Mouse (Mus musculus): Measurements from ENCODE around the gene Rell1.

Gene Rell1

DNA sequence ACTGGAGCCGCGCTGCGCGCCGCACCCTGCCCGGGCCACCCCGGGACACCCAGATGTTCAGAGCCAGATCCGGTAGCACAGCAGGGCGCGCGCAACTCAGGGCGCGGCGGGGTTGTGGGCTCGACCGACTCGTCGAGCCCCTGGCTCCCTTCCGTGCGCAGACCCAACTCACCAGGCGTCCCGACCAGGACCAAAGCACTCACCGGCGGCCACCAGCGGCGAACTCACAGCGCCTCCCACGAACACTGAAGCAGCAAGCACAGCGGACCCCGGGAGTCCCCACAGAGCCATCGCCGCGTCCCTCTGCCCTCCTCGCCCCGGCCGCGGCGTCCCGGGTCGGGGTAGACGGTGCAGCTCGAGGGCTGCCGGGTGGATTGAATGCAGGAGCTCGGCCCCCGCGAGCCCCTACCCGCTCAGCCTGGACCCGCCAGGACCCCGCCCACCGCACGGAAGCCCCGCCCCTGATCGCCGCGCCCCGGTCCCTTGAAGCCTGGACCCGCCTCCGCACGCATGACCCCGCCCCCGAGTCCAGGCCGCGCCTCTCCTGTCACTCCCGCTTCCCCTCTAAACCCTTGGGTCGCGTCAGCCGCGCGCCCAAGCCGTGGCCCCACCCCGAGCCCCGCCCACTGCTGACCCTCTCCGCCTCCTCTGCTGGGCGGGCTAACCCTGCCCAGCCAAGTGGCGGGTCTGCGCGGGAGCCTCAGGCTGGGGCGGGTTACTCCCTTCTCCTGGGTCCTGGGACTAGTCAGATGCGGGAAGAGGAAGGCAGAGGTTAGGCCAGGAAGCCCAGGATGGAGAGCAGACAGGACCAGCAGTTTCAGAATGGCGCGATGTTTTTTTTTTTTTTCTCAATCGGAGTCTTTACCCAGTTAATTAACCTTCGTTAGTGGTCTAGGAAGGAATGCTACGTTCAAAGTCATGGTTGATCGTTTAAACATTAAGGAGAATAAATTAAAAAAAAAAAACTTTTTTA is at the start of gene Rell1:
TSS of gene Rell1 (minus strand) at position 455 of the 973 bp plus-strand sequence.
- DNase-seq (ENCODE audit: low spot score) = peak; percentile 98

DNA sequence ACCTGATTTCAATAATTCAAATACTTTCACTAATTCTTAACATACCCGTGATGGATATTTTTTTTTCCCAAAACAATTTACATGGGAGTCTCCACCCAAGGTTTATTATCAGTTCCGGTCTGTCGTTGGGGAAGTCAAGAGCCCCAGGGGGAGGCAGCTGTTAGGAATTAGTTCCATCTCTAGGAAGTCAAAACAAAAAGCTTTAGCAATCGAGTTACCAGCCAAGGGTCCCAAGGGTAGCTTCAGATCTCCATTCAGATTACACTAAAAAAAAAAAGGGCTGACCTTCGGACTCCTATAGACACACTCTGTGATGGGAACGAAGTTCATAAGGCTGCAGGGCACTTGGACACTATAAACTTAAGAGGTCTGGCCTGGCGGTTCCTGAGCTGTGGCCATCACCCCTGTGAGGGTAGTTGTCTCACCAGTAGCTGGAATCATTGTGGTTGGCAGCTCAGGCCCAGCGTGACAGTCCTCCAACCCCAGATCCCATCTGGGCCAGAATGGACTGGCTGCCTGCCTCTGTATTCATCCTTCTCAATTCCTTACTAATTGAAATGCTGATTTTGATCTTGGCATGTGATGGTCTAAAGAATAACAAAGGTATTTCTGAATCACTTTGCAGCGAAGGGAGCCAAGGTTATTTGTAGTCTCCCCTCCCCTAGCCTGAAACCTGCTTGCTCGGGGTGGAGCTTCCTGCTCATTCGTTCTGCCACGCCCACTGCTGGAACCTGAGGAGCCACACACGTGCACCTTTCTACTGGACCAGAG is 44.1 kb upstream of the Rell1 start:
- no peak for DNase-seq (ENCODE audit: low spot score)

DNA sequence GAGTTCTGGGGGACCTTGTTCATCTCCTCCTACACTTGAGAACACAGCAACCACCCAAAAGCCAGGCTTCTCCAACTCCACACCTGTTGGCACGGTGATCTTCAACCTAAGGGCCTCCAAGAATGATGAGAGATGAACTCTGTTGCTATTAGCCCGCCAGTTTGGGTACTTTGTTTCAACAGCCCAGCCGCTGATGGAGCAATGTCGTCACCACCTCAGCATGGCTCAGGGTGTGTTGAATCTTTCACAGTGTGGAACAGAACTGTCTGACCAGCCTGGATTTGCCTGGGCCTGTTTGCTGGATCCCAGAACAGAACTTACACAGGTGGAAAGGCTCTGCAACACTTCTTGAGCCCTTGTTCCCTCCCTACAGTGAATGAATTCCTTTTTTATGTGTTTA is 37.9 kb upstream of the Rell1 start:
- peak; percentile 14 for DNase-seq (ENCODE audit: low spot score)

DNA sequence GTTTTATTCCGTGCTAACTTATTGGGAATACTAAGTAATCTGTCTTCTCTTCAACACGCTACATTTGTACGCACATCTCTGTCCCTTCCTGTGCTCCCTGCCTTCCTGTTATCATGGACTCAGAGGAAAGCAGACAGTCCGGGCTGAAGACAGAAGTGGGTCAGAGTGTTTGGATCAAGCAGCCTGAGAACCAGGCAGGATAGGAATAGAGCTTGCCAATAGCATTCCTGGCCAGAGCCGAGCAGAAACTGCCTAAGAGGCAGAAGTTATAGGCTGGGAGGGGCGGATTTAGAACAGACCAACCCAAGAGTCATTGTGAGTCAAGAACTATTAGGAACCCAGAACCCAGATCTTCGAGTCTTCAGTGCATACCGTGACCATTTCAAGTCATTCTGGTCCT is 34.6 kb upstream of the Rell1 start:
- no peak for DNase-seq (ENCODE audit: low spot score)

DNA sequence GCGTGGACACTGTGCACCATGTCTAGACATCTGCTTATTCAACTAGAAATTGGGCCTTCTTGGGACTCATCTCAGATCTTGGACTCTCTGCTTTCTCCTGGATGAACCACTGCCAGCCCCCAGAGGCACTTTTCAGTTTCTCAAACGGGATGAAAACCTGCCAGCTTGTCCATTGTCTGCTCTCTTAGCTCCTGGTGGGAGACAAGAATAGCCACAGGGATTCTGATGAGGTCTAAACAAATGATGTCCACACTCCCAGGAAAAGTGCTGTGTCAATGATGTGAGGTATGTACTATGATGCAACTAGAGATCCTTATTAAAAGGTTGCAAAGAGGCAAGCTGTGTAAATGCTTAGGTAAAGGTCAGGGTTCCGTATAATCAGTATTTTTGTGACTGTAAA is 25.2 kb upstream of the Rell1 start:
- DNase-seq (ENCODE audit: low spot score) = no peak

DNA sequence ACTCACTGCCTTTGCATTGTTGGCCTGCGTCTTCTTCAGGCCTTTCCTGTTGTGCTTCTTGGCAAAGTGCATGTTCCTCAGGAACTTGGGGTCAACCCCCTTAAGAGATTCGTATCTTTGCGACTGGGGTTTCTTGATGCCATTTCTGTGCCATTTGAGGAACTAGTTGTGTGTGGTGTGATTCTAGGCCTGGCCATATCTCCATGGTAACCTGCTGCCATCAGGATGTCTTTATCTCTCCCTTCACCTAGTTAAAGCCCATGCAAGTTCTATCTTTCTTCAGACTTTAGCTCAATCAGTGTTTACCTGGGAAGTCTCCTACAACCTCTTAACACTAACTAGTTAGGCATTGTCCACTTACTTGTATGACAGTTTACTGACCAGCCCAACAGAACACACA is 22.0 kb upstream of the Rell1 start:
- no peak for DNase-seq (ENCODE audit: low spot score)

DNA sequence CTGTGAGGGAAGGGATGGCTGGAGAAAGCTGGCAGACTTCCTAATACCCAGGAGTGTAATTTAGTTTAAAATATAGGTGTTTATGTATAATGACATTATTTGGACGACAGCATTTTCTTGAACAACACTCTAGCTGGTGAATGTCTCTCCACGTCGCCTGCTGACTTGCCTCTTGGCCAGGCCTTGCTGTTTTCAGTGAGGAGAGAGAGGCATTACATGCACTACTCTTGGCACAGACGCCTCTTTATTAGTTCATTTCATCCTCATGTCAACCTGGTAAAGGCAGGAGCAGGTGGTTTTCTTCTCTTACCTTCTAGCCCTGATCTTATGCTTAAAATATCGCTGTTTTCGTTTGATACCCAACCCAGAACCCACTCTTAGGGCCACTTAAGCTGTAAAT is 17.6 kb upstream of the Rell1 start:
- DNase-seq (ENCODE audit: low spot score) = no peak

DNA sequence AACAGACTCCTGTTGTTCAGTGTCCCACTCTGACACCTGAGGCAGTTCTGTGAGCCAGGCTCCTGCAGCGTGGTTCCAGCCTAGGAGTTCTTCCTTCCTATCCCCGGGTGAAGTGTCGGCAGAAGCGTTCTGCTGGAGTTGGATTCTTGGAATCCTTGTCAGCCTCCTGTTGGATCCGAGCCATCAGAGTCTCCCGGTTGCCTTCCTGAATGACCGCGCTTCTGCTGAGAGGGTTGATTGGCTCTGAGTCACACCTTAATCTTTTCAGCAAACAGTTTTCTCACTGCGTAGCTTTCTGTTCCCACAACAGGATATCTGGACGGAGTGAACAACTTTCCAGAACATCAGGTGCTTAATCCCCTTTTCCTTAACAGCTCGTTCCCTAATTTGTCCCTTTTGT is 13.6 kb upstream of the Rell1 start:
- peak; percentile 20 for DNase-seq (ENCODE audit: low spot score)

DNA sequence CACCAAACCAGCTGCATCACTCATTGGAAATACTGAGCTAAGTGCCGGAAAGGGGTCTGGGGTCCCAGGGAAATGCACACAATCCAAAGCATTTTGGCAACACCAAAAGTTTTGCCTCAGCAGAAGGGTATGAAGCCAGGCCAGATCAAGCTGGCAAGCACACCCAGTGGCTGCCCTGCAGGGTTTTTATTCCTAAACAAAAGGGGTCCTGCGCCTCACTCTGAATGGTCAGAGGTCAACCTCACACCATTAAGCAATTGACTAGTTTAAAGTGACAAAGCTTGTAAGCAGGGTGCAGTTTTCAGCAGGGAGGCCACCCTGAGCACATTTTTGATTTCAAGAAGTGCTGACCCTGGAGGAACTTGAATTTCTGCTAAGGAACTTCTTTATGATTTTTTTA is 2.3 kb upstream of the Rell1 start:
- no peak for DNase-seq (ENCODE audit: low spot score)

DNA sequence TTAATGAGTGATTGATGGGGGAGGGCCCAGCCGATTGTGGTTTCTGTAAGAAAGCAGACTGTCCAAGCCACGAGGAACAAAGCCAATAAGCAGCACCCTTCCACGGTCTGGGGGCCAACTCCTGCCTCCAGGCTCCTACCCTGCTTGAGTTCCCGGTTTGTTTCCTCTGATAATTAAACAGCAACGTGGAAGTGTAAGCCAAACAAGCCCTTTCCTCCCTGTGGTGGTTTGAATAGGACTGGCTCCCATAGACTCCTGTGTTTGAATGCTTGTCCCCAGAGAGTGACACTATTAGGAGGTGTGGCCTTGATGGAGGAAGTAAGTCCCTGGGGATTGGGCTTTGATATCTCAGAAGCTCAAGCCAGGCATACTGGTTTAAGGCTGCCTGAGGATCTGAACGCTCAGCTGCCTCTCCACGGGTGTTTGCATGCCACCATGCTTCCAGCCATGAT is 1.6 kb upstream of the Rell1 start:
- peak; percentile 22 for DNase-seq (ENCODE audit: low spot score)

DNA sequence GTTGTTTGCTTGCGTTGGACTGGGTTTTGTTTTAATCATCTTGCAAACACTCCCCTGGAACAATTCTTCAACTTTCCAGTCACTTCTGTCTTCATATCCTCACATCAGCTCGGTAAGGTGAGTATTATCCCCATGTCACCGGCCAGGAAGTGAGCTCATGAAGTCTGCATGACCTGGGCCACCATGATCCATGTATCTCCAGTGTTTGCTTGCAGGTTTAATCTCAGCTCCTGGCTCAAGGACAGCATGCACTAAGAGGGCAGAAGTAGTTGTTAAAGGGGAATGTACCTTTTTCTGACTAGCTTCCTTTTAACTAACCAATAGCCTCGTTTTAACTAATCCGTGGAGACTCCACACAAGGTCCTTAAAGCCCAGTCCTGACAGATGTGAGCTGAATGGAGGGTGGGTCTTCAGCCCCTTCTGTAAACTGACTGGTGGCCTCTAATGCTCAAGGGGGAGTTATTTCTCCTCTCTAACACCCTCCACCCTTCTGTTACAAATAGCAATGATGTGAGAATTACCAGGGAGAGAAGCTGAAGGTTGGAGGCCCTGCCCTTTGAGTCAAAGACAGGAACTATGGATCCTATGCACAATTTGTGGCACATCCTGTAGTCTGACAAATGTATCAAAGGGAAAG is 897 bp upstream of the Rell1 start:
- DNase-seq (ENCODE audit: low spot score) = peak; percentile 13

DNA sequence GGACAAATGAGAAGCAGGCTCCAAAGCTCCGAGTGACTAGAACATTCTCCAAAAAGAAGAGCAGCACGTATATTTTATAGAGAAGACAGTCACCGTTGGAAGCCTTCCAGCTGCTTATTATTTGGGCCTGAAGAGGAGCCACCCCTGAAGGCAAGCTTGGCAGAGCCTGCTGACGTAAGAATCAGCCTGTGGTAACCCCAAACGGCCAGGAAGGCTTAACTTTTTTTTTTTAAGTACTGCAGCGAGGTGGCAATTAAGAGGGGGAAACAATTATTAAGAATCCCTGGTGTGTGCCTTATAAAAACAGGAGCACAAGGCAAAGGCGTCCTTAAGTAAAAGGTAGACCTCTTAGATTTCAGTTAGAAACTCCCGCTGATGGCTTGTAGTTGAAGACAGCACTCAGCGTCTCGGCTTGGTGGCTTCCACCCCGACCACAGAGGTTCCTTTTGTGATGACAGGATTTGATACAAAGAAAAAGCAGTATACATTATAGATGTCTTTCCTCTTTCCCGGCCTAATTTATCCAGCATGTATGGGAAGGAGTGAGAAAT is 1.0 kb downstream of the Rell1 start:
- DNase-seq (ENCODE audit: low spot score) = peak; percentile 22

DNA sequence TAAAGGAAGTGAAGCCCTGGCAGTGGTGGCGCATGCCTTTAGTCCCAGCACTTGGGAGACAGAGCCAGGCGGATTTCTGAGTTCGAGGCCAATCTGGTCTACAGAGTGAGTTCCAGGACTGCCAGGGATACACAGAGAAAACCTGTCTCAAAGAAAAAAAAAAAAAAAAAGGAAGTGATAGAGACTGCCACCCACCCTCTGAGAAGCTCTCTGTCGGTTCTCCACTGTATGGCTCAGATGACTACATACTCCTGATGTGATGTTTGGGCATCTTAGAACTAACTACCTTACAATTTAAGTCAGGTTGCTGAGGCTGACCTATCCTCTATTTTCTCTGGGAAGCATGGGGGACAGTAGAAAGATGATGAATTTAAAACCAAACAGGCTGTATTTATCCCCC is 2.3 kb downstream of the Rell1 start:
- no peak for DNase-seq (ENCODE audit: low spot score)

DNA sequence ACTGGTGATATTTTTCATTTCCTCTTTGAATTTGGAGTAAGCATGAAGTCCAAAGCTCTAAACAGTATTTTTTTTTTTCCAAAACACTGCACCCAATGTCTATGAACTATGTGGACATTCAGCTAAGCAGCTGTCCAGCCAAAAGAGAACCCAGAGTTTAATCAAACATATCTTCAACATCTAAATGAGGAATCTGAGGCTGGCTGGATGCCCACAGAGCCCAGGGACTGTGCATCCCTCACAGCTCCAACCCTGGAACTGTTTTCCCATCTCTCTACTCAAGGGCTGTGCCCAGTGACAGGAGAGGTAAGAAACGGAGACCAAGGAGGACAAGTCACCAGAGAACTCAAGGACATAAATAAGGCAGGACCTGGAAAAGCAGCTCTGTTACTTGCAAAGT is 2.8 kb downstream of the Rell1 start:
- DNase-seq (ENCODE audit: low spot score) = no peak

DNA sequence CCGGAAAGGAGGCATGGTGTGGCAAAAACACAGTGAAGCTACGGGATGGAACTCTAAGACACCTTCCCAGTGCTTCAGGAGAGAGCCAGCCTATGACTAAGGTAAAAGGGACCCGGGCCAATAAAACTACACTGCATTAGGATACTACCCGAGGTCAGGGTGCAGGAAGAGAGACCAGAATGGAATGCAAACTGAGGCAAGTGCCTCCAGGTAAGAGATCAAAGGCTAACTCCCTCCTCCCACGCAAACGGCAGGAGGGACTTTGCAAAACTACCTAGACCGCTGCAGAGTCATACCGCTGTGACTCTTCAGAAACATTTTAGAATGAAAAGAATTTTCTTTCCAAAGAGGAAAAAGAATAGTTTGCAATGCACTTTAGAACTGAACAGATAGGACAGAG is 4.1 kb downstream of the Rell1 start:
- DNase-seq (ENCODE audit: low spot score) = no peak

DNA sequence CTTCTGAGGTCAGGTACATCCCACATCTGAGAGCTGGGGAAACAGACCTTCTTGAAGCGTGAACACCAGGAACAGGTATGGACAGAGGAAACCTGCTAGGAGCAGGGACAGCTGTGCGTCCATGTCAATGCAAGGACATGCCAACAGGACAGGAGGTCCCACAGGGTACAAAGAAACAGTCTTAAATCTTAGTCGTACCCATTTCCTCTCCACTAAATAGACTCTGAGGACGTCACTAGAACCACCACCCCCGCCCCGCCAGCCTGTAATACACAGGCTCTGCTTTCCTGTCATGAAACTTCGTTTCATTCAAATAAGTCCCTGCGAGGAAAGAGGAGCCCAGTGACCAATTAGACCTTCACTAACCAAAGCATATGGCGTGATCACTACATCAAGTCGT is 7.0 kb downstream of the Rell1 start:
- DNase-seq (ENCODE audit: low spot score) = no peak

DNA sequence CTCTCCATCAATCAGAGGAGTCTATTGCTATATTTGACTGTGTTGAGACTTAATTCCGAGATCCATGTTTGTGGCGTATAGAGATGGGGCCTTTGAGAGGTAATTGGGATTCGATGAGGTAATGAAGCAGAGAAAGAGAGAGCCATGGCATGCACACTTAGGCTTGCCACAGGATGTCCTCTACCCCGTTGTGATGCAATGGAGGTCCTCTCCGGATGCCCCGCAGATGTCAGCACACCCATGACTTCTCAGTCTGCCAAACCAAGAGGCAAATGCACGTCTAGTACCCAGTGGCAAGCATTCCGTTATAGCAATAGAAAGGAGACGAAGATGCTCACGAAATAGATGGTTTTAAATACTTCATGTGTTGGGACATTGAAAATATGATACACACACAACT is 8.1 kb downstream of the Rell1 start:
- DNase-seq (ENCODE audit: low spot score) = no peak

DNA sequence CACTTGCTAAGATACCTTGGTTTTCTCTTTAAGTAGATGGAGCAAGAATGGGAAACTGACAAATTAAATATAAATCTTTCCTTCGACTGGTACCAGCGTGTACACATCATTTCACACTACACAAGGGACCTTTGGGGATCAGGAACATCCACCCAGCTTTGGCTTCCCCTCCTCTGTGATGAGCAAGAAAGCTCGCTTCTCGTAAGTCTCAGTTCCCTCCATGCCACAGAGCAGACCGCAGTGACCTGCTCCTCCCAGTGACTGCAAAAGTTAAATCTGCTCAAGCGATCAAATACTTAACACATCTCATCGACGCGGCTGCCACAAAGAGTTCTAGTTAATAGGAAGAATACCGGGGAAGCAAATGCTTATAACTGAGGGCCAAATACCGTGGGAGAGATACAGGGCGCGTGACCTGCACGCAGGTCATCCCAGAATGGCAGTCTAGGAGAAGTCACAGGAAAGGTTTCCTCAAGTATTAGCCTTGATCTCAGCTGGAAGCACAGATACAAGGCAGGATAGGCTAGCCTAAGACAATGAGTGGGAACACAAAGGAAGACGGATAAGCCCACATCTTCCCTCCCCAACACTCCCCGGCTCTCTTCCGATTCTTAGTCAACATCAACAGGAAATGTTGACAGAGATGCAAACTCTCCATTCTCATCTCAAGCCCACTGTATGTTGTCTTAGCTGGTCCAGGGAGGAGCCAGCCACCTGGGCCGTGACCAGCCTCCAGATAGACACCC is 9.6 kb downstream of the Rell1 start:
- DNase-seq (ENCODE audit: low spot score) = no peak

DNA sequence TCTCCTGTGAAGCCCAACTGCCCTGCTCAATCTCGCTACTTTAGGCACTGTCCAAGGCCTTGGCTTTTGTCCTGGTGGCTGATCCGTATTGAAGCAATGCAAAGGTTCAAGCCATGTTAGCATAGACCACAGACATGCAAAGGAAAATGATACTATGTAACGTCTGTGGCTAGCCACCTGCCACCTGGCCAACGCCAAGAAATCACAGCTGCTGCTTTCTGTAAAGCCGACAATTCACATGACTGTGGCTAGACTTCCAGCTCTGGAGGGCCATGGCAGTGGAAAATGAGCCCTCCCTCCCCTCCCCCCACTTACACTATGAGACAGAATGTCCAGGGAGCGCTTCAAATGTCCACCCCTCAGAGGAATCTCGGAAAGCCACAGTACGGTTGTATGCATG is 11.1 kb downstream of the Rell1 start:
- no peak for DNase-seq (ENCODE audit: low spot score)

DNA sequence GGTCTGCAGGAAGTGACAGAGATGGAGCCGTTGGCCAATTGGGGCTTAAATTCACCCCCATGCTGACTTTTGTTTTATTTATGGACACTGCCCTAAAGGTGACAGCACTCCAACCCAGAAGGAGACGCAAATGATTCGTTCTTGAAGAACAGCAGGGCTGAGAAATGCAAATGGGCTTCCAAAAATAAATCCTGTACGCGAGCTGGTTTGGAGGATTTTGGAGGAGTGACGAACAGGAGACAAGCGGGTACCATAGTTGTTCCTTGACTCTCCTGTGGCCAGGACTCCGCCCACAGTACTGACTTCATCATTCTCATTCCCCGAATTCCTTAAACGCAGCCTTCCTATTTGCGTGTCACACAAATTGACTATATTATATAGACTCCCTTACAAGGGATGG is 12.3 kb downstream of the Rell1 start:
- no peak for DNase-seq (ENCODE audit: low spot score)

DNA sequence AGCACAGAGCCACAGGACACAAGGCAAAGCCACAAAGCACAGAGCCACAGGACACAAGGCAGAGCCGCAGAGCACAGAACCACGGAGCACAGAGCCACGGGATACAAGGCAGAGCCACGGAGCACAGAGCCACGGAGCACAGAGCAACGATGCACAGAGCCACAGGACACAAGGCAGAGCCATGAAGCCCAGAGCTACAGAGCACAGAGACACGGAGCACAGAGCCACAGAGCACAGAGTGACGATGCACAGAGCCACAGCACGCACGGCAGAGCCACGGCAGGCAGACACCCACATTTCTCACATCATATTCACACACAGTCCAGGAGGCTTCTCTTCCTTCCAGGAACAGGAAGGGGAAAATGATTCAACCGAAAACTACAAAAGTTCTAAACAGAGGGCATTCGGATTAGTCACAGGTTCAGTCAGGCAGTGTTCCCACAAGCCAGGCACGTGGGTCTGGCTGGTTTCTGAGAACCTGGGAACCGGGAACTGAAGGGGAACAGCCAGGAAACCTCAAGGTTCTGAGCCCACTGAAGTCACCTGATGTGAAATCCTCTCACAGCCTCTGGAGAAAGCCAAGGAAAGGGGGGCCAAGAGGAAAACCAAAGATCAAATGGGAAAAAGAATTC is 15.2 kb downstream of the Rell1 start:
- no peak for DNase-seq (ENCODE audit: low spot score)

All from lung, postnatal 25 days (tissue).